Mouse (Mus musculus) frontal cortex, postnatal 25 days (tissue): ENCODE measurements around the gene Mok.
"Not testable (repeated sequence)": the region's sequence is repeated elsewhere in the genome, so short reads cannot be mapped to it uniquely, and the experiment has no call there.

Experiments used
- DNase-seq, 2 experiments: peaks; one replicate each; pipeline ENCODE4 v3.0.0; 2022; ENCODE audit warnings: low spot score in 2 of 2

The Mok gene

GRCm38 (mm10) chr12:110840348-110841198 lies at the start of gene Mok:
Gene Mok, minus strand, starts transcription at chr12:110840939.
- DNase-seq = peak; percentile 93 to 96

DNA sequence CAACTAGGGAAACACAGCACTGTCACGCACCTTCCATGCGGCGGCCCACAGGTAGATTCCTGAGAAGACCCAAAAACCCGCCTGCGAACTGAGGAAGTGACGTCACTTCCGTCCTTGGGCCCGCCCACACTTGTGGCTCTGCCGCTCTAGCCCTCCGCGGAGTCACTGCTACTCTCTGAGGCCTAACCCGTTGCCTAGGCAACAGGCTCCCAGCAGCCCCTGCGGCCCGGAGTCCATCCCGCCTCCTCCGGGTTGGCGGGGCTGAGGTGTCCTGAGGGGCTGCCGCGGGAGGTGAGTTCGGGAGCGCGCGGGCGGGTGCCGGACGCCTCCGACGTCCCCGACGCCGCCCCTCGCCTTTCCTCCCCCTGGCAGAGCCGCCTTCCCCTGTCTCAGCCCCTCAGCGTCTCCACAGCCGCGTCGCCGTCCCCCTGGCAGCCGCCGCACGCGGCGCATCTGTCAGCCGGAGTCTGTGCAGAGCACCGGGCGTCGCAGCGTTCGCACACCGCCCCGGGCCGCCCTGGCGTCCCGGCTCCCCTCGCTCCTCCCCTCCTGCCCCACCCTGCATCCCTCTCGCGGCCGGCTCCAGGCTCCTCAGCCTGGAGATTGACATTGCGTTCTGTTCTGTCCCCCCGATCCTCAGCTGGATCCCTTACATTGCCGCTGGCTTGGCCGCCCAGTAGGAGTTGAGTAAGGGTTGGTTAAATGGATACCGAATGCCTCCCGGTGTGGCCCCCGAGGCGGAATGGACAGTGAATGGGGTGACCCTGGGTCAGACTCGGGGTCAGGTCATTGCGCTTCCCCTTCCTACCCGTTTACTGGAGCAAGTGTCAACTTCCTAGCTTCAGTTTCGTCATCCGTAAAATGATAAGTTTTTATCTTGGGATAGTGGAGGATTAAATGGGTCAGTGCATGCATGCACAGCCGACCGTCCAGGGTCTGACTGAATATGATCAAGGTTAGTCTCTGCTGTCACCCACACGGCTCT lies 48.6 kb upstream of the Mok start, which contains the start of the genes Cinp and Tecpr2:
Cinp (minus strand) TSS at position 110 of the 985 bp plus-strand sequence.
Tecpr2 (plus strand) TSS at position 229 of the 985 bp plus-strand sequence.
- DNase-seq = peak; percentile 91 to 95

GRCm38 (mm10) chr12:110888606-110889005 lies 47.9 kb upstream of the Mok start:
- DNase-seq = peak; percentile 31 to 43

- no peak for DNase-seq
Measured at GRCm38 (mm10) chr12:110888106-110888505, 47.4 kb upstream of the Mok start.

DNA sequence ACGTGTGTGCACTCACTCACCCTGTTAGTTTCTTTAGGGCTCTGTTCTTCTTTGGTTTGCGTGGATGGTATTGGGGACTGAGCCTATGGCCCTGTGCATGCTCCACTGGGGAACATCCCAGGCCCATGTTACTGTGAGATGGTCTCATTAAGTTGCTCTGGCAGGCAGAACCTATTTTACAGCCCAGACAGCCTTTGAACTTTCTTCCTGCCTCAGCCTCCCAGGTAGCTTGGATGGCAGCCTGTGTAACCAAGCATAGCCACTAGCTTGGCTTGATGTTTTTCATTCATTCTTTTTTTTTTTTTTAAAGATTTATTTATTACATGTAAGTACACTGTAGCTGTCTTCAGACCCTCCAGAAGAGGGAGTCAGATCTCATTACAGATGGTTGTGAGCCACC lies 44.5 kb upstream of the Mok start:
- no peak for DNase-seq

DNA sequence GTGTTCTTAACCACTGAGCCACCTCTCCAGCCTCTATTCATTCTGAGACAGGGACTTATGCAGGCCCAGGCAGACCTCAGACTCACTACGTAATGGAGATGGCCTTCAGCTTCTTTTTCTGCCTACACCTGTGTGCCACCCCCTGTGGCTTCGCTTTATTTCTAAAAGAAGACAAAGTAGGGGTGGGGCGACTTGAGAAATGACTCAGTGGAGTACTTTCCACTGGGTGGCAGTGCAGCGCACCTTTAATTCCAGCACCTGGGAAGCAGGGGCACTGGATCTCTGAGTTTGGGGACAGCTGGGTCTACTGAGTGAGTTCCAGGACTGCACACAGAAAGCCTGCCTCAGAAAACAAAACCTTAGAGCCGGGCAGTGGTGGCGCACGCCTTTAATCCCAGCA lies 41.6 kb upstream of the Mok start:
- no peak for DNase-seq

GRCm38 (mm10) chr12:110875351-110875750 lies 34.6 kb upstream of the Mok start:
- DNase-seq = no peak

GRCm38 (mm10) chr12:110871247-110871646 lies 30.5 kb upstream of the Mok start:
- no peak for DNase-seq

GRCm38 (mm10) chr12:110870107-110870506 lies 29.4 kb upstream of the Mok start:
- DNase-seq = no peak

GRCm38 (mm10) chr12:110865989-110866388 lies 25.2 kb upstream of the Mok start:
- DNase-seq = no peak

GRCm38 (mm10) chr12:110865571-110865970 lies 24.8 kb upstream of the Mok start:
- DNase-seq = no peak

GRCm38 (mm10) chr12:110864008-110864407 lies 23.3 kb upstream of the Mok start:
- no peak for DNase-seq

- no peak for DNase-seq
Measured at GRCm38 (mm10) chr12:110861256-110861655, 20.5 kb upstream of the Mok start.

- no peak for DNase-seq
Measured at GRCm38 (mm10) chr12:110860293-110860692, 19.6 kb upstream of the Mok start.

GRCm38 (mm10) chr12:110858681-110859080 lies 17.9 kb upstream of the Mok start:
- not testable (repeated sequence) for DNase-seq

GRCm38 (mm10) chr12:110857196-110857595 lies 16.5 kb upstream of the Mok start:
- no peak for DNase-seq

GRCm38 (mm10) chr12:110854786-110855737 lies 14.3 kb upstream of the Mok start:
- DNase-seq = no peak

- no peak for DNase-seq
Measured at GRCm38 (mm10) chr12:110851923-110852322, 11.2 kb upstream of the Mok start.

GRCm38 (mm10) chr12:110851414-110851813 lies 10.7 kb upstream of the Mok start:
- DNase-seq = no peak

- no peak for DNase-seq
Measured at GRCm38 (mm10) chr12:110850929-110851256, 10.2 kb upstream of the Mok start.
